Mouse (Mus musculus): ENCODE results near the gene Wnk2. TPM values are rescaled to one million over a fixed set of nuclear protein-coding genes. Genes with fewer than 3 reads are reported as not detected.
A peak's percentile ranks its signal among the peaks of the same experiment; 100 is the strongest.

Gene Wnk2
- polyA plus RNA-seq, 1 experiment from 2014 or later: 0.50 TPM

DNA sequence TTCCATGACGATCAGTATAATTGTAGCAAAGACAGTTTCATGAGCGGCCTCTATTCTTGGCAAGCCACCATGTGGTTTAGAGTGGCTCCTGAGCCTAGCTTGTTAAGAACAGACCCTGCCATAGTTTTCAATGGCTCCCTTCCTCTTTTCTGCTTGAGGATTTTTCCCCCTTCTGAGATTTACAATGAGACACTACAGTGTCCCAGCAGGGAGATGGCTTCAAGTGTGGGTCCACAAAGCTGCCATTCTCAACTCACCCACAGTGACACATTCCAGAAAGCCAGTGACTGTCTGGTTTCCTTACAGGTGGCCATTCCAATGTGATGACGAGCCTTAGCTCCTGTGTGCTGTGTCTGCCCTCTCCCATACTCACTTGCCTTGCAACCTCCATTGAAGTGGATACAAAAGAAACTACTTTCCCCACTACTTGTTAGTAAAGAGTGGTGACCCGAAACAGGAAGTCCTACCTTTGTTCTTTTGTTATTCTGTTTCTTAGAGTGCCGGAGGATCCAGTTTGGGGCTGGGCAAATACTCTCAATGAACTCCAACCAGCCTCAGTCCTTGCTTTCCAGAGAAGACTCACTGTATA lies 134.5 kb downstream of the Wnk2 start:
- ATAC-seq (replicated peaks; ENCODE audit: low FRiP score, low read depth) (no peak), DNase-seq (ENCODE audit: low spot score) (no peak)
- H3K4me3 ChIP-seq (replicated peaks; ENCODE audit: low read depth, low read length): no peak overlapping the region
- no peak overlapping the region for H3K4me2 ChIP-seq (ENCODE audit: low read length)
- no peak overlapping the region for H3K27ac ChIP-seq
- no peaks in the 10 kb centered on the region for H3K36me3 ChIP-seq (ENCODE audit: insufficient read depth, low read length)
- no peaks in the 10 kb centered on the region for H3K9me3 ChIP-seq (replicated peaks; ENCODE audit: low read length)
- H3K9ac ChIP-seq (ENCODE audit: low read depth, low read length): no peak overlapping the region
- 54% methylated on average over 5 of the region's 5 CpGs for WGBS
- 0 out of 2 replicates have a peak, but pooled peaks cover 6% of the 10 kb centered on the region for H3K4me1 ChIP-seq (replicated peaks; ENCODE audit: insufficient read depth, low read length)
- no peaks in the 10 kb centered on the region for H3K27me3 ChIP-seq (ENCODE audit: insufficient read depth, low read length)
- no peak for TF ChIP-seq CTCF (IDR thresholded peaks at IDR 0.05; ENCODE audit: low read depth)

GRCm38 (mm10) chr13:49001691-49002090 lies 146.1 kb downstream of the Wnk2 start:
- WGBS: 58% methylated on average over 3 of the region's 3 CpGs

DNA sequence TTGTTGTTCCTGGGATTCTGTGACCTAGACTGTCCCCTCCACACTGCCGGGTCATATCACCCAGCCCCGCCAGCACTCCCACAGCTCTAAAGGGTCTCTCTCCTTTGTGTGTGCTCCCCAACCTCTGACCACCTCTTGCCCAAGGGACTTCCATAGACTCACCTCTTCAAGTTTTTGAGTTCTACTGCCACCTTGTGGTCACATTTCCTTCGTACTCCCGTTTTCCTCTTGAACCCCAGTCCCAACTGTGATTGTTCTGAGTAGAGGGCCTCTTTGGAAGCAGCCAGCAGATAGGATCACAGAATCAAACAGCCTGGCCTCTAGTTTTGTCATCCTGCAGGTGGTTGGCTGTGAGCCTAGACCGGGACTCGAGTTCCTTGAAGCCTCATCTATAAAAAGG lies 149.2 kb downstream of the Wnk2 start:
- Histone ChIP-seq H3K4me3 (replicated peaks; ENCODE audit: low read depth, low read length) (no peak overlapping the region), H3K4me2 (ENCODE audit: low read length) (no peak overlapping the region), H3K36me3 (ENCODE audit: insufficient read depth, low read length) (no peaks in the 10 kb centered on the region), H3K4me1 (replicated peaks; ENCODE audit: insufficient read depth, low read length) (no peaks in the 10 kb centered on the region), H3K9me3 (replicated peaks; ENCODE audit: low read length) (no peaks in the 10 kb centered on the region), H3K9ac (ENCODE audit: low read depth, low read length) (no peak overlapping the region), H3K27me3 (ENCODE audit: insufficient read depth, low read length) (no peaks in the 10 kb centered on the region), H3K27ac (no peak overlapping the region)
- DNase-seq (ENCODE audit: low spot score) (peak; percentile 88), ATAC-seq (replicated peaks; ENCODE audit: low FRiP score, low read depth) (peak; percentile 43; the same call in 1 of the 2 replicates)
- TF ChIP-seq CTCF (IDR thresholded peaks at IDR 0.05; ENCODE audit: low read depth): peak; percentile 82
- WGBS: 7% methylated on average over 6 of the region's 6 CpGs

More at GRCm38 (mm10) chr13:49001691-49002090, 146.1 kb downstream of the Wnk2 start:
- H3K27me3 ChIP-seq (ENCODE audit: insufficient read depth, low read length): no peaks in the 10 kb centered on the region
- no peak overlapping the region for H3K4me3 ChIP-seq (replicated peaks; ENCODE audit: low read depth, low read length)
- no peak overlapping the region for H3K4me2 ChIP-seq (ENCODE audit: low read length)
- no peak for TF ChIP-seq CTCF (IDR thresholded peaks at IDR 0.05; ENCODE audit: low read depth)
- H3K9ac ChIP-seq (ENCODE audit: low read depth, low read length): no peak overlapping the region
- no peak for ATAC-seq (replicated peaks; ENCODE audit: low FRiP score, low read depth)
- no peak overlapping the region for H3K27ac ChIP-seq
- no peaks in the 10 kb centered on the region for H3K9me3 ChIP-seq (replicated peaks; ENCODE audit: low read length)
- no peaks in the 10 kb centered on the region for H3K4me1 ChIP-seq (replicated peaks; ENCODE audit: insufficient read depth, low read length)
- no peak for DNase-seq (ENCODE audit: low spot score)
- H3K36me3 ChIP-seq (ENCODE audit: insufficient read depth, low read length): no peaks in the 10 kb centered on the region

DNA sequence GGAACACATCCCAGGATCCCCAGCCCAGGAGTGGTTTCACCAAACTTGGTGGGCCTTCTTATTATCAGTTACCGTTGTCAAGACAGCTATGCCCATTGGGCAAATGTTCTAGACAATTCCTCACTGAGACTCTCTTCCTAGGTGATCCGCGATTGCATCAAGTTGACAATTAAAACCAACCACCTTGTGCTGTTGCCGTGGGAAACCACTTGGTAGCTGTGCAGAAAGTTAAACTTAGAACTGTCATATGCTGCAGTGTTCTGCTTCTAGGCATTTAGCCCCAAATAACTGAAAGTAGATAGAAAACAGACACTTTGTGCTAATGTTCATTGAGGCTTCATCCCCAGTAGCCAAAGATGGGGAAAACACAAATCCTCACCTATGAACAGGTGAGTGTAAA lies 151.1 kb downstream of the Wnk2 start:
- no peak for TF ChIP-seq CTCF (IDR thresholded peaks at IDR 0.05; ENCODE audit: low read depth)
- no peaks in the 10 kb centered on the region for H3K9me3 ChIP-seq (replicated peaks; ENCODE audit: low read length)
- WGBS: 91% methylated on average over 4 of the region's 4 CpGs
- no peaks in the 10 kb centered on the region for H3K4me1 ChIP-seq (replicated peaks; ENCODE audit: insufficient read depth, low read length)
- no peak overlapping the region for H3K27ac ChIP-seq
- no peak for ATAC-seq (replicated peaks; ENCODE audit: low FRiP score, low read depth)
- H3K4me2 ChIP-seq (ENCODE audit: low read length): no peak overlapping the region
- no peaks in the 10 kb centered on the region for H3K36me3 ChIP-seq (ENCODE audit: insufficient read depth, low read length)
- no peak overlapping the region for H3K9ac ChIP-seq (ENCODE audit: low read depth, low read length)
- DNase-seq (ENCODE audit: low spot score): no peak
- H3K4me3 ChIP-seq (replicated peaks; ENCODE audit: low read depth, low read length): no peak overlapping the region
- H3K27me3 ChIP-seq (ENCODE audit: insufficient read depth, low read length): no peaks in the 10 kb centered on the region

DNA sequence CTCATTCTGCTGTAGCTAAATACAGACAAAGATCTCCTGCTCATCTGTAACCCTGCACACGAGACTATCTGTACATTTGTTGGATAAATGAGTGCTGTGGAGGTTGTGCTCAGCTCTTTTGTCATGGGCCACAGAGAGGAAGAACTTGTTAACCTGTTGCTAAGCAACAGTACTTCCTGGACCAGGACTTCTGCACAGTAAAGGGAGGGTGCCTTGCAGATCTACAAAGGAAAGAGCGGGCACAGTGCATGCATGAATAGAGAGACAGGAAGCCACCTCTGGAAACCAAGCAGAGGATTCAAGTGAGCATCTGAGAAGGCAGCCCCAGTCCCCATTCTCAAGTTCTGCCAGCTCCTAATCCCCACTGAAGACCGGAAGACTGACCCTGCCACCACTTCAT lies 152.9 kb downstream of the Wnk2 start:
- no peak for TF ChIP-seq CTCF (IDR thresholded peaks at IDR 0.05; ENCODE audit: low read depth)
- H3K27me3 ChIP-seq (ENCODE audit: insufficient read depth, low read length): no peaks in the 10 kb centered on the region
- H3K4me1 ChIP-seq (replicated peaks; ENCODE audit: insufficient read depth, low read length): no peaks in the 10 kb centered on the region
- DNase-seq (ENCODE audit: low spot score) (peak; percentile 70), ATAC-seq (replicated peaks; ENCODE audit: low FRiP score, low read depth) (no peak; the same call in 1 of the 2 replicates)
- no peak overlapping the region for H3K27ac ChIP-seq
- H3K9ac ChIP-seq (ENCODE audit: low read depth, low read length): no peak overlapping the region
- no peak overlapping the region for H3K4me2 ChIP-seq (ENCODE audit: low read length)
- H3K4me3 ChIP-seq (replicated peaks; ENCODE audit: low read depth, low read length): no peak overlapping the region
- WGBS: 19% methylated on average over 3 of the region's 3 CpGs
- H3K9me3 ChIP-seq (replicated peaks; ENCODE audit: low read length): no peaks in the 10 kb centered on the region
- no peaks in the 10 kb centered on the region for H3K36me3 ChIP-seq (ENCODE audit: insufficient read depth, low read length)

DNA sequence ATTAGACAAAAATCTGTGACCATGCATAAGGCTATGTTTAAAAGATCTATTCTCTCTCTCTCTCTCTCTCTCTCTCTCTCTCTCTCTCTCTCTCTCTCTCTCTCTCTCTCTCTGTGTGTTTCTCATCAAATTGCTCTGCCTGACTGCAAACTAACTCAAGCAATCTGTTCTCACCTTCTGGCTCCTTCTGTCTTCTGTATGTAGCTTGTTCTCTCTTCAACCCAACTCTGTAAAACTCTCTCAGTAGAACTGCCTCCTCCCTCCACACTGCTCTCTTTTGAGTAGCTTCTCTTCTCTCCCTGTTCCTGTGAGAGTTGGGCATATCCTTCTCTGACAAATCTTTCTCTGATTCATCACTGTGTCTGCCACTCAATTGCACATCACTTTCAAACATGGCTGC lies 154.9 kb downstream of the Wnk2 start:
- Histone ChIP-seq H3K27me3 (ENCODE audit: insufficient read depth, low read length) (no peaks in the 10 kb centered on the region), H3K36me3 (ENCODE audit: insufficient read depth, low read length) (no peaks in the 10 kb centered on the region), H3K4me1 (replicated peaks; ENCODE audit: insufficient read depth, low read length) (no peaks in the 10 kb centered on the region), H3K9me3 (replicated peaks; ENCODE audit: low read length) (no peaks in the 10 kb centered on the region), H3K4me2 (ENCODE audit: low read length) (no peak overlapping the region), H3K4me3 (replicated peaks; ENCODE audit: low read depth, low read length) (no peak overlapping the region), H3K27ac (no peak overlapping the region), H3K9ac (ENCODE audit: low read depth, low read length) (no peak overlapping the region)
- ATAC-seq (replicated peaks; ENCODE audit: low FRiP score, low read depth) (no peak), DNase-seq (ENCODE audit: low spot score) (no peak)
- no peak for TF ChIP-seq CTCF (IDR thresholded peaks at IDR 0.05; ENCODE audit: low read depth)

DNA sequence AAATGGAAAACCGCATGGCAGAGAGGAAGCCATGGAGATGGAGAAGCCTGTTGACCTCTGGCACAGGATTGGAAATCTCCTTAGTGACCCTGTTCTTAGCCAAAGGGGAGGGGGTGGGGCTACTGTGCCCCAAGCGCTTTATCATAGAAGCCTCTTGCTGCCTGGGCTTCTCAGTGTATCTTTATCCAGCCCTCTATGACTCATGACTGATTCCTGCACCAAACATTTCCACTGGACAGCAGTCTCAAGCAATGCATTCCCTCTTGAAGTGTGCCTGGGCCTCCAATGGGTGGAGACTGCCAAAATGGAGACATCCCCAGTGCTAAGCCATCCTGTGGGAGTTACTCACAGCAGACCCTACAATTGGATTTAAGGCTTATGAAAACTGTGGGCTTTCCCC lies 157.7 kb downstream of the Wnk2 start:
- no peak overlapping the region for H3K27ac ChIP-seq
- no peak overlapping the region for H3K4me2 ChIP-seq (ENCODE audit: low read length)
- ATAC-seq (replicated peaks; ENCODE audit: low FRiP score, low read depth) (no peak), DNase-seq (ENCODE audit: low spot score) (no peak)
- no peaks in the 10 kb centered on the region for H3K27me3 ChIP-seq (ENCODE audit: insufficient read depth, low read length)
- H3K9ac ChIP-seq (ENCODE audit: low read depth, low read length): no peak overlapping the region
- no peaks in the 10 kb centered on the region for H3K36me3 ChIP-seq (ENCODE audit: insufficient read depth, low read length)
- H3K4me1 ChIP-seq (replicated peaks; ENCODE audit: insufficient read depth, low read length): no peaks in the 10 kb centered on the region
- H3K9me3 ChIP-seq (replicated peaks; ENCODE audit: low read length): no peaks in the 10 kb centered on the region
- H3K4me3 ChIP-seq (replicated peaks; ENCODE audit: low read depth, low read length): no peak overlapping the region
- WGBS: 93% methylated on average over 2 of the region's 2 CpGs
- no peak for TF ChIP-seq CTCF (IDR thresholded peaks at IDR 0.05; ENCODE audit: low read depth)

Other genes with a start within 250 kb of the Wnk2 start
- gene Fam120a, start 180.0 kb downstream of the Wnk2 start, polyA plus RNA-seq (2015; fragmentation: Nextera tagmentation; extraction: Ambion mirVana): 26.6 and 28.6 TPM in 2 replicates
- gene Ninj1, start 39.5 kb upstream of the Wnk2 start, polyA plus RNA-seq (2015; fragmentation: Nextera tagmentation; extraction: Ambion mirVana): 122 and 127 TPM in 2 replicates
- 71.3 and 77.0 TPM in 2 replicates for gene Card19, start 68.0 kb upstream of the Wnk2 start, polyA plus RNA-seq (2015; fragmentation: Nextera tagmentation; extraction: Ambion mirVana)
- 41.8 and 44.8 TPM in 2 replicates for gene Susd3, start 100.7 kb upstream of the Wnk2 start, polyA plus RNA-seq (2015; fragmentation: Nextera tagmentation; extraction: Ambion mirVana)
- gene Fgd3, start 172.3 kb upstream of the Wnk2 start, polyA plus RNA-seq (2015; fragmentation: Nextera tagmentation; extraction: Ambion mirVana): 0.97 and 1.0 TPM in 2 replicates
- 23.1 and 23.4 TPM in 2 replicates for gene Bicd2, start 193.6 kb upstream of the Wnk2 start, polyA plus RNA-seq (2015; fragmentation: Nextera tagmentation; extraction: Ambion mirVana)